Mouse (Mus musculus) heart, postnatal 0 days (tissue): ENCODE data around the gene Hsd17b2.
"Not testable (repeated sequence)": the region's sequence is repeated elsewhere in the genome, so short reads cannot be mapped to it uniquely, and the experiment has no call there.

Experiments
- CTCF ChIP-seq: IDR thresholded peaks from 2 replicates; pipeline ENCODE4 v1.5.1; 2016; ENCODE audit warnings: antibody characterized with exemption, control low read depth, low read depth
- EP300 ChIP-seq: IDR thresholded peaks from 2 replicates; pipeline ENCODE4 v1.6.1; 2016; ENCODE audit warnings: antibody characterized with exemption, low read depth

DNA sequence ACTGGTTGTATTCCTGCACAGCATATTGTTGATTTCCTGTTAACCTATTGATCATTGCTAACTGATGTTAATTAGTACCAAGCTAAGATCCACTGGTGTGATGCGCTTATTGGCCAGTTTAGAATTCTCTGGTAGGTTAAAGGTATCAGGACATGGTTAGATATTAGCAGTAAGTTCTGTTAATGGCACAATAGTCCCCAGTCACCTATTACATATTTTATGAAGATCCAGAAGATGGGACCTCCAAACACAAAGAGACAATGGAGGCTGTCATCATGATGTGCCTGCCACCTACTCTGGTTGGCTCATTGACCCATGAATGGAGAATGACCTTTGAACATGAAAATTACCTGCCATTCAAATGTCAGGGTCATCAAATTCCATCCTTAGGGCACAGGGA is 36.5 kb downstream of the Hsd17b2 start:
- TF ChIP-seq CTCF, EP300: not testable (repeated sequence)
